31 mouse cellular contexts compared by ENCODE assay signal in genomic region chr5:82089401-82089800, GRCm38 (mm10).
"Had no signal": no experiment of that assay in that cellular context is flagged by ENCODE, and none has a peak within 500 bp of the region (broad histone marks: within the 10 kb centered on the region; RNA-seq: fewer than 3 reads in every experiment).

No protein-coding gene starts in this region.

- H3K36me3 ChIP-seq: limb, embryonic 10.5 days; limb, embryonic 12.5 days; limb, embryonic 13.5 days; limb, embryonic 15.5 days; liver, embryonic 12.5 days; liver, embryonic 13.5 days; liver, embryonic 15.5 days; lung, embryonic 15.5 days; midbrain, embryonic 10.5 days; midbrain, embryonic 12.5 days; midbrain, embryonic 13.5 days; midbrain, embryonic 15.5 days; neural tube, embryonic 12.5 days had no signal

- H3K27ac ChIP-seq: limb, embryonic 10.5 days; limb, embryonic 12.5 days; limb, embryonic 13.5 days; limb, embryonic 15.5 days; liver, embryonic 12.5 days; liver, embryonic 13.5 days; liver, embryonic 14.5 days; liver, embryonic 15.5 days; lung, embryonic 15.5 days; macrophage; midbrain, embryonic 10.5 days; midbrain, embryonic 12.5 days; midbrain, embryonic 13.5 days; midbrain, embryonic 15.5 days; neural tube, embryonic 12.5 days had no signal

- H3K9me3 ChIP-seq: limb, embryonic 10.5 days; limb, embryonic 12.5 days; limb, embryonic 13.5 days; limb, embryonic 15.5 days; liver, embryonic 12.5 days; liver, embryonic 13.5 days; liver, embryonic 15.5 days; lung, embryonic 15.5 days; megakaryocyte, embryonic 14.5 days; midbrain, embryonic 10.5 days; midbrain, embryonic 12.5 days; midbrain, embryonic 13.5 days; midbrain, embryonic 15.5 days; neural tube, embryonic 12.5 days had no signal

- H3K4me3 ChIP-seq: limb, embryonic 10.5 days; limb, embryonic 12.5 days; limb, embryonic 13.5 days; limb, embryonic 15.5 days; liver, embryonic 12.5 days; liver, embryonic 13.5 days; liver, embryonic 15.5 days; lung, embryonic 15.5 days; megakaryocyte, embryonic 14.5 days; midbrain, embryonic 10.5 days; midbrain, embryonic 12.5 days; midbrain, embryonic 13.5 days; midbrain, embryonic 15.5 days; myocyte; neural tube, embryonic 12.5 days had no signal

- H3K9ac ChIP-seq: limb, embryonic 12.5 days; limb, embryonic 13.5 days; limb, embryonic 15.5 days; liver, embryonic 12.5 days; liver, embryonic 13.5 days; liver, embryonic 14.5 days; liver, embryonic 15.5 days; liver, postnatal 0 days; lung, embryonic 14.5 days; lung, embryonic 15.5 days; midbrain, embryonic 12.5 days; midbrain, embryonic 13.5 days; midbrain, embryonic 15.5 days; neural tube, embryonic 12.5 days had no signal

- H3K4me1 ChIP-seq: limb, embryonic 10.5 days; limb, embryonic 13.5 days; limb, embryonic 15.5 days; liver, embryonic 12.5 days; liver, embryonic 13.5 days; liver, embryonic 15.5 days; lung, embryonic 15.5 days; megakaryocyte, embryonic 14.5 days; midbrain, embryonic 10.5 days; midbrain, embryonic 12.5 days; midbrain, embryonic 13.5 days; midbrain, embryonic 15.5 days; neural tube, embryonic 12.5 days had no signal

- ATAC-seq: liver, embryonic 12.5 days; liver, postnatal 0 days; midbrain, embryonic 13.5 days; midbrain, embryonic 15.5 days; midbrain, embryonic 16.5 days had no signal

- H3K4me2 ChIP-seq: limb, embryonic 12.5 days; limb, embryonic 13.5 days; limb, embryonic 15.5 days; liver, embryonic 11.5 days; liver, embryonic 12.5 days; liver, embryonic 13.5 days; liver, embryonic 15.5 days; lung, embryonic 14.5 days; lung, embryonic 15.5 days; midbrain, embryonic 11.5 days; midbrain, embryonic 12.5 days; midbrain, embryonic 13.5 days; midbrain, embryonic 15.5 days; neural tube, embryonic 12.5 days had no signal

- DNase-seq: left cerebral cortex, postnatal 4 days; liver; liver, embryonic 13.5 days; liver, postnatal 0 days; lung, adult 18-20 months; lung, adult 2 months; lung, embryonic 14.5 days; lung, postnatal 10 days; lung, postnatal 14 days; lung, postnatal 36 days; lung, postnatal 4 days; midbrain, embryonic 14.5 days had no signal

- H3K27me3 ChIP-seq: limb, embryonic 12.5 days; limb, embryonic 13.5 days; limb, embryonic 15.5 days; liver, embryonic 12.5 days; liver, embryonic 13.5 days; liver, embryonic 15.5 days; lung, embryonic 15.5 days; megakaryocyte, embryonic 14.5 days; midbrain, embryonic 12.5 days; midbrain, embryonic 13.5 days; midbrain, embryonic 15.5 days; neural tube, embryonic 12.5 days had no signal
